8 mouse cellular contexts compared by ENCODE assay signal in the genomic region with DNA sequence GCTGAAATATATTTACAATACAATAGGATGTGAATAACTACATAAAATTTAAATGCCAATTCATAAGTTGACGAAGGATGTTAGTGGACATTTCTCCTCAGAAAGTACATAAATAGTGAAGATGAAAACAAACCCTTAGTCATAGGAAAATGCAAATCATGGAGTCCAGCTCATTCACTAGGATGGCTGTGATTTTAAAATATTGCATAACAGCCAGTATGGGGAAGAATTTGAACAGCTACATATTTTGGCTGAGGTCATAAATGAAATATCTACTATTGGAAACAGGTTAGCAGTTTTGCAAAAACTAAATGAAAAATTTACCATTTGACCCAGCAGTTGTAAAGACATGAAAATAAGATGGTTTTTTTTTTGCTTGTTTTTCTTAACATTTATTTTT. TPM values are rescaled to one million over a fixed set of nuclear protein-coding genes. Genes with fewer than 3 reads are reported as not detected.
A peak's percentile ranks its signal among the peaks of the same experiment; 100 is the strongest.
DNase-seq lines count a peak whose midpoint lies in the region; ATAC-seq and TF ChIP-seq lines count a peak whose summit lies in the region.

No protein-coding gene starts in this region.

- H3K4me1 ChIP-seq in cerebellum, adult 2 months (ENCODE audit: control insufficient read depth, insufficient read depth, low read length) = peaks cover 3% of the 10 kb centered on the region; the same call in 1 of the 2 replicates
- H3K4me1 ChIP-seq in forebrain, embryonic 14.5 days (ENCODE audit: control insufficient read depth, insufficient read depth, low read length) = no peaks in the 10 kb centered on the region
- no peaks in the 10 kb centered on the region for H3K4me1 ChIP-seq in liver, embryonic 12.5 days

- DNase-seq in cerebellum, adult 2 months = no peak
- no peak for DNase-seq in cerebellum, postnatal 25 days
- DNase-seq in 3T3-L1 (ENCODE audit: low read depth, low spot score) = peak; percentile 26
- no peak for DNase-seq in forebrain, embryonic 14.5 days (ENCODE audit: low spot score)
- no peak for DNase-seq in urinary bladder, postnatal 4 days (ENCODE audit: low spot score in 2 of 2)
- no peak for DNase-seq in urinary bladder, adult 18-20 months (ENCODE audit: low spot score in 2 of 2)
- no peak for DNase-seq in spleen, postnatal 14 days (ENCODE audit: low spot score in 2 of 2)

- no peak for TF ChIP-seq CTCF in cerebellum, adult 2 months (IDR thresholded peaks at IDR 0.05; ENCODE audit: borderline replicate concordance, insufficient read depth, low read depth, low read length)

- 13% methylated on average over 1 of the region's 1 CpGs for WGBS in cerebellum, adult 2 months
- 22% methylated on average over 1 of the region's 1 CpGs for WGBS in forebrain, embryonic 14.5 days
- 33% methylated on average over 1 of the region's 1 CpGs for WGBS in liver, embryonic 12.5 days (ENCODE audit: insufficient replicate concordance)

- H3K4me3 ChIP-seq in cerebellum, adult 2 months (replicated peaks; ENCODE audit: insufficient read depth, low read depth, low read length) = peak overlapping the region; percentile 98
- H3K4me3 ChIP-seq in forebrain, embryonic 14.5 days (ENCODE audit: low read depth, low read length) = peak overlapping the region; percentile 56
- H3K4me3 ChIP-seq in liver, embryonic 12.5 days = peak overlapping the region; percentile 41; the same call in 1 of the 2 replicates

- no peaks in the 10 kb centered on the region for H3K36me3 ChIP-seq in forebrain, embryonic 14.5 days (ENCODE audit: control insufficient read depth, insufficient read depth, low read length)
- H3K36me3 ChIP-seq in liver, embryonic 12.5 days = no peaks in the 10 kb centered on the region

- no peak overlapping the region for H3K27ac ChIP-seq in cerebellum, adult 2 months (ENCODE audit: insufficient read depth, low read length)
- H3K27ac ChIP-seq in forebrain, embryonic 14.5 days (ENCODE audit: low read depth, low read length) = peak overlapping the region; percentile 88; the same call in 1 of the 2 replicates
- no peak overlapping the region for H3K27ac ChIP-seq in liver, embryonic 12.5 days

- TF ChIP-seq POLR2A in cerebellum, adult 2 months (IDR thresholded peaks at IDR 0.05; ENCODE audit: borderline replicate concordance, insufficient read depth, low read length) = no peak

- ATAC-seq in forebrain, embryonic 14.5 days = 0 out of 2 replicates have a peak, but pooled peaks have one; percentile 8
- no peak for ATAC-seq in liver, embryonic 12.5 days

- 0 out of 2 replicates have a peak, but pooled peaks cover 2% of the 10 kb centered on the region for H3K9me3 ChIP-seq in forebrain, embryonic 14.5 days (replicated peaks; ENCODE audit: control insufficient read depth, low read length)
- no peaks in the 10 kb centered on the region for H3K9me3 ChIP-seq in liver, embryonic 12.5 days (replicated peaks)

- H3K9ac ChIP-seq in forebrain, embryonic 14.5 days (ENCODE audit: low read length) = peak overlapping the region; percentile 79
- no peak overlapping the region for H3K9ac ChIP-seq in liver, embryonic 12.5 days

- H3K4me2 ChIP-seq in forebrain, embryonic 14.5 days (ENCODE audit: low read length) = peak overlapping the region; percentile 60
- peak overlapping the region; percentile 48 for H3K4me2 ChIP-seq in liver, embryonic 12.5 days

- H3K27me3 ChIP-seq in cerebellum, adult 2 months (ENCODE audit: control insufficient read depth, insufficient read depth, low read length) = no peaks in the 10 kb centered on the region
- no peaks in the 10 kb centered on the region for H3K27me3 ChIP-seq in forebrain, embryonic 14.5 days (replicated peaks; ENCODE audit: control insufficient read depth, insufficient read depth, low read length)
- H3K27me3 ChIP-seq in liver, embryonic 12.5 days (replicated peaks) = no peaks in the 10 kb centered on the region; the same call in 1 of the 2 replicates

RNA-seq across cellular contexts. Expression of a gene that starts 0.6 kb away (rescaled TPM):
- polyA plus RNA-seq in cerebellum, adult 2 months (2012; rRNA removed) = 12.9 and 14.0 TPM in 2 replicates
- 19.5 and 21.6 TPM in 2 replicates for polyA plus RNA-seq in forebrain, embryonic 14.5 days (2014; fragmentation: Nextera tagmentation; extraction: Ambion mirVana)
- polyA plus RNA-seq in liver, embryonic 12.5 days (2016; fragmentation: Nextera tagmentation; extraction: Ambion mirVana) = 6.1 and 6.7 TPM in 2 replicates

Comparison
In these comparisons a context has a peak if more than half of its experiments do, and no peak if none do; other contexts are left out.
1. H3K4me3 ChIP-seq: peak in every context shown above with its lines; median percentile 98 in cerebellum, adult 2 months; 56 in forebrain, embryonic 14.5 days; 41 in liver, embryonic 12.5 days.